Mouse (Mus musculus) right cerebral cortex, postnatal 36 days (tissue): Measurements from ENCODE around the gene Gm5129.
"Not testable (repeated sequence)": the region's sequence is repeated elsewhere in the genome, so short reads cannot be mapped to it uniquely, and the experiment has no call there.

ENCODE experiments used
- DNase-seq, 2 experiments: peaks; one replicate each; pipeline ENCODE4 v3.0.0; 2022; ENCODE audit warnings: low spot score in 2 of 2, mixed read lengths in 1 of 2

The Gm5129 gene

GRCm38 (mm10) chr5:29735557-29736061 lies at the start of gene Gm5129, which contains the start of gene Dnajb6:
Gene Gm5129 (minus strand): TSS chr5:29735936.
Gene Dnajb6 (plus strand): TSS chr5:29735688.
- peak; percentile 98 to 99 for DNase-seq

GRCm38 (mm10) chr5:29784906-29785305 lies 49.2 kb upstream of the Gm5129 start:
- DNase-seq = not testable (repeated sequence)

GRCm38 (mm10) chr5:29782261-29782660 lies 46.5 kb upstream of the Gm5129 start:
- DNase-seq = no peak

GRCm38 (mm10) chr5:29779733-29780132 lies 44.0 kb upstream of the Gm5129 start:
- not testable (repeated sequence) for DNase-seq

GRCm38 (mm10) chr5:29778029-29778428 lies 42.3 kb upstream of the Gm5129 start:
- no peak for DNase-seq

GRCm38 (mm10) chr5:29775437-29775836 lies 39.7 kb upstream of the Gm5129 start:
- DNase-seq = peak; percentile 34 to 55

- DNase-seq = no peak
Observed at GRCm38 (mm10) chr5:29773460-29774150, 37.9 kb upstream of the Gm5129 start.

- no peak for DNase-seq
Observed at GRCm38 (mm10) chr5:29772651-29773330, 37.1 kb upstream of the Gm5129 start.

GRCm38 (mm10) chr5:29772038-29772437 lies 36.3 kb upstream of the Gm5129 start:
- no peak for DNase-seq

- DNase-seq = no peak
Observed at GRCm38 (mm10) chr5:29770935-29771334, 35.2 kb upstream of the Gm5129 start.

GRCm38 (mm10) chr5:29759318-29759717 lies 23.6 kb upstream of the Gm5129 start:
- DNase-seq = no peak

GRCm38 (mm10) chr5:29752894-29753293 lies 17.2 kb upstream of the Gm5129 start:
- DNase-seq = no peak

- DNase-seq = no peak
Observed at GRCm38 (mm10) chr5:29751306-29751705, 15.6 kb upstream of the Gm5129 start.

GRCm38 (mm10) chr5:29747661-29748060 lies 11.9 kb upstream of the Gm5129 start:
- no peak for DNase-seq

GRCm38 (mm10) chr5:29741093-29741492 lies 5.4 kb upstream of the Gm5129 start:
- no peak for DNase-seq

GRCm38 (mm10) chr5:29740651-29741050 lies 4.9 kb upstream of the Gm5129 start:
- DNase-seq = no peak

GRCm38 (mm10) chr5:29738076-29738475 lies 2.3 kb upstream of the Gm5129 start:
- no peak for DNase-seq

GRCm38 (mm10) chr5:29737471-29737870 lies 1.7 kb upstream of the Gm5129 start:
- DNase-seq = no peak

GRCm38 (mm10) chr5:29736942-29737341 lies 1.2 kb upstream of the Gm5129 start:
- no peak for DNase-seq

- no peak for DNase-seq
Observed at GRCm38 (mm10) chr5:29736073-29736900, 551 bp upstream of the Gm5129 start.

GRCm38 (mm10) chr5:29734831-29735510 lies 765 bp downstream of the Gm5129 start:
- no peak for DNase-seq
